Mouse (Mus musculus) C2C12 (cell line): Measurements from ENCODE around the gene Dhx38.

Source experiments
- CEBPB ChIP-seq: IDR thresholded peaks from one replicate; pipeline ENCODE4 v1.6.1; 2011; ENCODE audit warnings: low read depth, mild to moderate bottlenecking, control low read depth, moderate library complexity
- CTCF ChIP-seq: IDR thresholded peaks from one replicate; pipeline ENCODE4 v1.5.1; 2011; ENCODE audit not compliant: control insufficient read depth, insufficient read depth, insufficient read length
- MYOD1 ChIP-seq: IDR thresholded peaks from one replicate; pipeline ENCODE4 v1.6.1; 2011; ENCODE audit warnings: low read depth; ENCODE audit not compliant: control insufficient read depth, insufficient read length
- USF1 ChIP-seq: IDR thresholded peaks from one replicate; pipeline ENCODE4 v1.6.1; 2011; ENCODE audit warnings: low read depth, mild to moderate bottlenecking, control low read depth, moderate library complexity

DNA sequence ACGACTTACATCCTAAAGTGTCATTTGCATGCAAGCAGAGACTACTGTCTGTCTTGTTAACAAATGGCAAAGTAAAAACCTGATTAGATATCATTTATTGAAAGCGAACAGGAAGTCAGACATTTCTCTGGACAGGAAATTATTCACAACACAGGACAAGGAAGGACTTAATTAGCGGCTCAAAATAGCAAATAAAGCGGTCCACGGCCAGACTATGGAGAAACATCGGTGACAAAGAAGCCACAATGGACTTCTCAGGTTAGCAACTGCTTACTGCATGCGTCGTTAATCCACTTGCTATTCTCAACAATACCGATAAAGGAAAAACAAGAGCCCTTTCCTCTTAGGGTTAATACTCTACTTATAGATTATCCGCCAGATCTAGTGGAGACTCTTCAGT lies 895 bp downstream of the Dhx38 start:
- TF ChIP-seq CTCF (no peak), MYOD1 (no peak), USF1 (no peak), CEBPB (no peak)
